ENCODE assay signal across 19 mouse cellular contexts in genomic region chr4:88496321-88497018, GRCm38 (mm10). TPM values are rescaled to one million over a fixed set of nuclear protein-coding genes. Genes with fewer than 3 reads are reported as not detected.
DNase-seq lines count a peak whose midpoint lies in the region; ATAC-seq lines count a peak whose summit lies in the region.
"Had no signal": no experiment of that assay in that cellular context is flagged by ENCODE, and none has a peak within 500 bp of the region (broad histone marks: within the 10 kb centered on the region; RNA-seq: fewer than 3 reads in every experiment).

No protein-coding gene starts in this region.

- H3K4me3 ChIP-seq in kidney, embryonic 16.5 days (ENCODE audit: low read length): no peak overlapping the region
- H3K4me3 ChIP-seq: embryonic facial prominence, embryonic 12.5 days; hindbrain, embryonic 13.5 days; neural tube, embryonic 12.5 days; stomach, embryonic 15.5 days had no signal

- H3K27ac ChIP-seq in kidney, embryonic 16.5 days (ENCODE audit: low read length): peak overlapping the region; percentile 45; the same call in 1 of the 2 replicates
- H3K27ac ChIP-seq: embryonic facial prominence, embryonic 12.5 days; hindbrain, embryonic 13.5 days; neural tube, embryonic 12.5 days; stomach, embryonic 15.5 days had no signal

- no peak overlapping the region for H3K9ac ChIP-seq in kidney, embryonic 16.5 days (replicated peaks; ENCODE audit: low read length)
- H3K9ac ChIP-seq: embryonic facial prominence, embryonic 12.5 days; hindbrain, embryonic 13.5 days; neural tube, embryonic 12.5 days; stomach, embryonic 15.5 days had no signal

- DNase-seq in gastrocnemius, postnatal 25 days: peak; percentile 13
- DNase-seq in gastrocnemius, postnatal 10 days: no peak
- peak; percentile 41 for DNase-seq in heart, postnatal 10 days
- peak; percentile 23 to 26 for DNase-seq in lung, postnatal 4 days
- DNase-seq in right cerebral cortex, postnatal 25 days: no peak
- DNase-seq in thymus, adult 18-20 months: no peak
- DNase-seq in left cerebral cortex, adult 9 months (ENCODE audit: low spot score in 2 of 2): no peak
- DNase-seq: cerebellum, adult 11 months; liver; right cerebral cortex, adult 18-20 months had no signal

- no peaks in the 10 kb centered on the region for H3K27me3 ChIP-seq in kidney, embryonic 16.5 days (ENCODE audit: insufficient read depth, low read length)
- H3K27me3 ChIP-seq: embryonic facial prominence, embryonic 12.5 days; hindbrain, embryonic 13.5 days; neural tube, embryonic 12.5 days; stomach, embryonic 15.5 days had no signal

- H3K4me2 ChIP-seq in kidney, embryonic 16.5 days (replicated peaks; ENCODE audit: low read depth, low read length): no peak overlapping the region
- H3K4me2 ChIP-seq: embryonic facial prominence, embryonic 12.5 days; hindbrain, embryonic 13.5 days; midbrain, embryonic 11.5 days; neural tube, embryonic 12.5 days; stomach, embryonic 15.5 days had no signal

- no peaks in the 10 kb centered on the region for H3K9me3 ChIP-seq in kidney, embryonic 16.5 days (ENCODE audit: low read length)
- H3K9me3 ChIP-seq: embryonic facial prominence, embryonic 12.5 days; hindbrain, embryonic 13.5 days; neural tube, embryonic 12.5 days; stomach, embryonic 15.5 days had no signal

- ATAC-seq in kidney, embryonic 16.5 days (ENCODE audit: low FRiP score, low TSS enrichment): peak; percentile 82

- WGBS in kidney, embryonic 16.5 days: 56% methylated on average over 6 of the region's 6 CpGs

- 0 out of 2 replicates have a peak, but pooled peaks cover 3% of the 10 kb centered on the region for H3K4me1 ChIP-seq in kidney, embryonic 16.5 days (ENCODE audit: insufficient read depth, low read length)
- H3K4me1 ChIP-seq: embryonic facial prominence, embryonic 12.5 days; hindbrain, embryonic 13.5 days; neural tube, embryonic 12.5 days; stomach, embryonic 15.5 days had no signal

- no peaks in the 10 kb centered on the region for H3K36me3 ChIP-seq in kidney, embryonic 16.5 days (ENCODE audit: insufficient read depth, low read length)
- H3K36me3 ChIP-seq: embryonic facial prominence, embryonic 12.5 days; hindbrain, embryonic 13.5 days; neural tube, embryonic 12.5 days; stomach, embryonic 15.5 days had no signal

- intact Hi-C loops in heart, postnatal 10 days (cut with DNase I): no loop called here

RNA-seq across cellular contexts. Expression of gene Ifnb1, which starts 26.1 kb away (rescaled TPM):
- total RNA-seq in gastrocnemius, postnatal 25 days (2021): not detected
- not detected for total RNA-seq in gastrocnemius, postnatal 10 days (2021)
- total RNA-seq in heart, postnatal 10 days (2021): not detected
- not detected in 2 replicates for polyA plus RNA-seq in kidney, embryonic 16.5 days (2015; fragmentation: Nextera tagmentation; extraction: Ambion mirVana)
- total RNA-seq: CH12.LX; layer of hippocampus, postnatal 10 days had no signal
- polyA plus RNA-seq: embryonic facial prominence, embryonic 12.5 days; frontal cortex, adult 2 months; hindbrain, embryonic 13.5 days; midbrain, embryonic 11.5 days; neural tube, embryonic 12.5 days; stomach, embryonic 15.5 days had no signal

RNA-seq across cellular contexts. Expression of gene Hacd4, which starts 57.7 kb away (rescaled TPM):
- 1 to 10 TPM; 1.3 to 1.6 TPM for total RNA-seq in gastrocnemius, postnatal 25 days (2021)
- 1 to 10 TPM; 2.4 to 2.8 TPM for total RNA-seq in gastrocnemius, postnatal 10 days (2021)
- 1 to 10 TPM; 4.9 to 6.0 TPM for total RNA-seq in heart, postnatal 10 days (2021)
- 20.3 and 21.1 TPM in 2 replicates for polyA plus RNA-seq in kidney, embryonic 16.5 days (2015; fragmentation: Nextera tagmentation; extraction: Ambion mirVana)

Comparison
In these comparisons a context has a peak if more than half of its experiments do, and no peak if none do; other contexts are left out.
1. DNase-seq: peak in gastrocnemius, postnatal 25 days (single experiment), heart, postnatal 10 days (2 of 2) and lung, postnatal 4 days (2 of 2); none in gastrocnemius, postnatal 10 days (single experiment), right cerebral cortex, postnatal 25 days (single experiment), thymus, adult 18-20 months (0 of 2) and left cerebral cortex, adult 9 months (0 of 2).